Mouse (Mus musculus) MEL (cell line): Measurements from ENCODE around the gene Cntn3. TPM values are rescaled to one million over a fixed set of nuclear protein-coding genes. Genes with fewer than 3 reads are reported as not detected.

Experiments used
- DNase-seq: peaks from one replicate; pipeline ENCODE4 v3.0.0; 2011; ENCODE audit warnings: low read depth, low spot score
- H3K27ac ChIP-seq: 2 replicates; pipeline ENCODE4 v1.5.1; 2012; ENCODE audit warnings: low read depth, mild to moderate bottlenecking, control low read depth, low read length, moderate library complexity; ENCODE audit not compliant: control insufficient read depth
- H3K27me3 ChIP-seq, 2 experiments: fragments of 150-350 bp in 1 of 2; sonication (generic) in 1 of 2; 2 replicates each; pipeline ENCODE4 v1.6.1; 2012; ENCODE audit warnings: low read length in 2 of 2, mild to moderate bottlenecking in 2 of 2, improper control_type of control experiment in 1 of 2, moderate library complexity in 1 of 2; ENCODE audit not compliant: insufficient read depth in 2 of 2, control insufficient read depth in 1 of 2
- H3K36me3 ChIP-seq, 2 experiments: 2 replicates each; pipeline ENCODE4 v1.6.1; 2012 to 2014; ENCODE audit warnings: low read length in 2 of 2, improper control_type of control experiment in 1 of 2, inconsistent platforms in 1 of 2, mild to moderate bottlenecking in 1 of 2; ENCODE audit not compliant: insufficient read depth in 2 of 2, control insufficient read depth in 1 of 2
- H3K4me1 ChIP-seq, 2 experiments: fragments of 150-350 bp in 1 of 2; sonication (generic) in 1 of 2; 2 replicates each; pipeline ENCODE4 v1.6.1; 2012; ENCODE audit warnings: low read length in 2 of 2, improper control_type of control experiment in 1 of 2, mild to moderate bottlenecking in 1 of 2; ENCODE audit not compliant: insufficient read depth in 2 of 2, control insufficient read depth in 1 of 2
- H3K4me3 ChIP-seq, 2 experiments: fragments of 150-350 bp in 1 of 2; sonication (generic) in 1 of 2; 2 replicates each; pipeline ENCODE4 v1.5.1; 2012; ENCODE audit warnings: low read depth in 2 of 2, low read length in 2 of 2, mild to moderate bottlenecking in 2 of 2, moderate library complexity in 2 of 2, control low read depth in 1 of 2, improper control_type of control experiment in 1 of 2; ENCODE audit not compliant: control insufficient read depth in 1 of 2, insufficient read depth in 1 of 2
- H3K79me2 ChIP-seq: 2 replicates; pipeline ENCODE4 v1.6.1; 2012; ENCODE audit warnings: mild to moderate bottlenecking, low read length, moderate library complexity; ENCODE audit not compliant: control insufficient read depth, poor library complexity, insufficient read depth
- H3K9ac ChIP-seq: 2 replicates; pipeline ENCODE4 v1.6.1; 2012; ENCODE audit warnings: low read depth, mild to moderate bottlenecking, control low read depth, low read length, moderate library complexity; ENCODE audit not compliant: control insufficient read depth, poor library complexity, severe bottlenecking
- H3K9me3 ChIP-seq: fragments of 150-350 bp; sonication (generic); replicated peaks from 2 replicates; pipeline ENCODE4 v1.6.1; 2012; ENCODE audit warnings: mild to moderate bottlenecking, low read length, improper control_type of control experiment, moderate library complexity; ENCODE audit not compliant: insufficient read depth
- CHD1 ChIP-seq: IDR thresholded peaks from 2 replicates; pipeline ENCODE4 v1.6.1; 2012; ENCODE audit warnings: low read depth, mild to moderate bottlenecking, inconsistent platforms, low read length, improper control_type of control experiment
- CHD2 ChIP-seq: IDR thresholded peaks from 2 replicates; pipeline ENCODE4 v1.6.1; 2011; ENCODE audit warnings: low read length, improper control_type of control experiment
- CTCF ChIP-seq, 3 experiments: IDR thresholded peaks in 2 of 3; conservative IDR thresholded peaks in 1 of 3; 2 replicates each; pipeline ENCODE4 v1.5.1; 2011 to 2012; ENCODE audit warnings: low read length in 3 of 3, low read depth in 2 of 3, mild to moderate bottlenecking in 2 of 3, improper control_type of control experiment in 1 of 3, inconsistent platforms in 1 of 3, mixed read lengths in 1 of 3, moderate library complexity in 1 of 3; ENCODE audit not compliant: control insufficient read depth in 1 of 3, insufficient read depth in 1 of 3, poor library complexity in 1 of 3, severe bottlenecking in 1 of 3
- E2F4 ChIP-seq: IDR thresholded peaks from 2 replicates; pipeline ENCODE4 v1.6.1; 2011; ENCODE audit warnings: low read depth, low read length, improper control_type of control experiment, borderline replicate concordance
- ETS1 ChIP-seq: IDR thresholded peaks from 2 replicates; pipeline ENCODE4 v1.6.1; 2012; ENCODE audit warnings: low read depth, mild to moderate bottlenecking, inconsistent platforms, low read length, improper control_type of control experiment, moderate library complexity
- GABPA ChIP-seq: IDR thresholded peaks from 2 replicates; pipeline ENCODE4 v1.6.1; 2012; ENCODE audit warnings: low read depth, mild to moderate bottlenecking, inconsistent platforms, low read length, improper control_type of control experiment, moderate library complexity
- GATA1 ChIP-seq: IDR thresholded peaks from 2 replicates; pipeline ENCODE4 v1.6.1; 2011; ENCODE audit warnings: low read depth, low read length, improper control_type of control experiment
- HCFC1 ChIP-seq: IDR thresholded peaks from 2 replicates; pipeline ENCODE4 v1.6.1; 2012; ENCODE audit warnings: low read depth, mild to moderate bottlenecking, inconsistent platforms, low read length, improper control_type of control experiment, moderate library complexity
- JUND ChIP-seq: IDR thresholded peaks from 2 replicates; pipeline ENCODE4 v1.6.1; 2011; ENCODE audit warnings: low read depth, mild to moderate bottlenecking, improper control_type of control experiment, low read length
- MAFK ChIP-seq: IDR thresholded peaks from 2 replicates; pipeline ENCODE4 v1.6.1; 2011; ENCODE audit warnings: low read depth, mild to moderate bottlenecking, low read length, improper control_type of control experiment, borderline replicate concordance
- MXI1 ChIP-seq: IDR thresholded peaks from 2 replicates; pipeline ENCODE4 v1.6.1; 2011; ENCODE audit warnings: mild to moderate bottlenecking, low read depth, low read length, improper control_type of control experiment
- MYB ChIP-seq: IDR thresholded peaks from 2 replicates; pipeline ENCODE4 v1.6.1; 2011; ENCODE audit warnings: mild to moderate bottlenecking, low read depth, low read length, improper control_type of control experiment
- MYC ChIP-seq: IDR thresholded peaks from 2 replicates; pipeline ENCODE4 v1.6.1; 2011; ENCODE audit warnings: low read depth, mild to moderate bottlenecking, low read length, improper control_type of control experiment, moderate library complexity
- NELFE ChIP-seq: IDR thresholded peaks from 2 replicates; pipeline ENCODE4 v1.6.1; 2011; ENCODE audit warnings: low read depth, low read length, improper control_type of control experiment
- NRF1 ChIP-seq: IDR thresholded peaks from 2 replicates; pipeline ENCODE4 v1.6.1; 2014; ENCODE audit warnings: low read depth, mild to moderate bottlenecking, inconsistent platforms, low read length, improper control_type of control experiment, moderate library complexity; ENCODE audit not compliant: poor library complexity, insufficient read depth, severe bottlenecking
- POLR2A ChIP-seq, 2 experiments: IDR thresholded peaks; 2 replicates each; pipeline ENCODE4 v1.6.1; 2011 to 2012; ENCODE audit warnings: low read length in 2 of 2, mild to moderate bottlenecking in 2 of 2, control low read depth in 1 of 2, improper control_type of control experiment in 1 of 2, low read depth in 1 of 2, moderate library complexity in 1 of 2; ENCODE audit not compliant: control insufficient read depth in 1 of 2, insufficient read depth in 1 of 2, poor library complexity in 1 of 2
- POLR2AphosphoS2 ChIP-seq: IDR thresholded peaks from 2 replicates; pipeline ENCODE4 v1.6.1; 2011; ENCODE audit warnings: low read length, improper control_type of control experiment
- POLR2AphosphoS5 ChIP-seq: IDR thresholded peaks from 2 replicates; pipeline ENCODE4 v1.6.1; 2012; ENCODE audit warnings: low read depth, borderline replicate concordance, mild to moderate bottlenecking, inconsistent platforms, low read length, moderate library complexity, mixed read lengths
- RAD21 ChIP-seq: IDR thresholded peaks from 2 replicates; pipeline ENCODE4 v1.6.1; 2011; ENCODE audit warnings: mild to moderate bottlenecking, low read depth, low read length, improper control_type of control experiment
- SIN3A ChIP-seq: IDR thresholded peaks from 2 replicates; pipeline ENCODE4 v1.6.1; 2012; ENCODE audit warnings: low read length, improper control_type of control experiment, inconsistent platforms
- SMC3 ChIP-seq: IDR thresholded peaks from 2 replicates; pipeline ENCODE4 v1.6.1; 2011; ENCODE audit warnings: low read depth, low read length, improper control_type of control experiment
- TBP ChIP-seq: IDR thresholded peaks from 2 replicates; pipeline ENCODE4 v1.8.0; 2011; ENCODE audit warnings: low read depth, low read length, improper control_type of control experiment
- TCF12 ChIP-seq: IDR thresholded peaks from 2 replicates; pipeline ENCODE4 v1.6.1; 2014; ENCODE audit warnings: low read depth, mild to moderate bottlenecking, inconsistent platforms, low read length, improper control_type of control experiment, moderate library complexity
- USF1 ChIP-seq: IDR thresholded peaks from 2 replicates; pipeline ENCODE4 v1.6.1; 2014; ENCODE audit warnings: low read depth, mild to moderate bottlenecking, inconsistent platforms, low read length, improper control_type of control experiment, moderate library complexity
- USF2 ChIP-seq, 2 experiments: IDR thresholded peaks; 2 replicates each; pipeline ENCODE4 v1.6.1; 2011 to 2012; ENCODE audit warnings: improper control_type of control experiment in 2 of 2, low read length in 2 of 2, borderline replicate concordance in 1 of 2, inconsistent platforms in 1 of 2, low read depth in 1 of 2, mild to moderate bottlenecking in 1 of 2; ENCODE audit not compliant: insufficient read depth in 1 of 2
- ZC3H11A ChIP-seq: IDR thresholded peaks from 2 replicates; pipeline ENCODE4 v1.6.1; 2012; ENCODE audit warnings: low read depth, mild to moderate bottlenecking, inconsistent platforms, low read length, improper control_type of control experiment
- ZKSCAN1 ChIP-seq: IDR thresholded peaks from 2 replicates; pipeline ENCODE4 v1.6.1; 2012; ENCODE audit warnings: low read depth, mild to moderate bottlenecking, inconsistent platforms, low read length, improper control_type of control experiment, moderate library complexity
- ZNF384 ChIP-seq: IDR thresholded peaks from 2 replicates; pipeline ENCODE4 v1.6.1; 2012; ENCODE audit warnings: low read depth, mild to moderate bottlenecking, inconsistent platforms, low read length, improper control_type of control experiment
- polyA plus RNA-seq, 2 experiments: library from polyadenylated mRNA; stranded (reverse) in 1 of 2; unstranded in 1 of 2; fragments of >175 nt in 1 of 2; fragments of >200 nt in 1 of 2; gene quantifications; 2 replicates each; pipeline versions ENCODE4 v1.2.1 to v1.2.4; 2012; ENCODE audit warnings: low replicate concordance in 2 of 2, low read depth in 1 of 2; ENCODE audit not compliant: insufficient read length in 2 of 2, insufficient read depth in 1 of 2, missing spikeins in 1 of 2
- total RNA-seq: library from RNA; depleted of rRNA; stranded (reverse); fragments of 300-350 nt; gene quantifications from 2 replicates; pipeline ENCODE4 v1.2.3, GENCODE M21; 2012

Gene Cntn3
- total and polyA plus RNA-seq, 3 experiments, result 0.85 to 1.1 TPM; not detected in 1

DNA sequence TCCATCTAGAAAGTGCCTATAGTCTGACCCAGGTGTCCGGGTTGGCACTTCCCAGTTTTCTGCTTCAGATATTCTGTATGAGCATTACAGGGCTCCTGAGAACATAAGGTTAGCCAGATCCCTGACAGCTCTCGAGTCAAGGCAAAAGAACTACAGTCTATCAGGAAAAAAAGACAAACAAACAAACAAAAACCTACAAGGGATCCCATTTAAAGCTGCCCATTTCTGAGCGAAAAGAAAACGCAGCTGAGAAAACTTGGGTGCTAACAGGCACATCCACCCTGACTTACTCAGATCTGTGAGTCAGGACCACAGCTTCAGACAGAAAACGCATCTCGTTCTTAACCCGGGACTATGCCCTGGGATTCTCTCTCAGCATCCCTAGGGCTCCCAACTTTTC, 9.5 kb downstream of the Cntn3 start:
- TF ChIP-seq SIN3A (no peak), USF2 (IDR thresholded peaks at IDR 0.05; ENCODE audit: borderline replicate concordance in 1 of 2, insufficient read depth in 1 of 2, low read depth in 1 of 2, low read length in 2 of 2) (no peak), RAD21 (no peak), HCFC1 (no peak), MXI1 (no peak; the same call in 1 of the 2 replicates), E2F4 (no peak), POLR2A (IDR thresholded peaks at IDR 0.05; ENCODE audit: control insufficient read depth in 1 of 2, insufficient read depth in 1 of 2, low read depth in 1 of 2, low read length in 2 of 2, poor library complexity in 1 of 2) (no peak), ZKSCAN1 (no peak), GATA1 (no peak), USF1 (no peak), NELFE (no peak), CHD2 (no peak), GABPA (no peak), POLR2AphosphoS2 (no peak), CTCF (IDR thresholded peaks at IDR 0.05 in 2 of 3, conservative IDR thresholded peaks at IDR 0.05 in 1 of 3; ENCODE audit: control insufficient read depth in 1 of 3, insufficient read depth in 1 of 3, low read depth in 2 of 3, low read length in 3 of 3, poor library complexity in 1 of 3, severe bottlenecking in 1 of 3) (no peak), TBP (no peak), NRF1 (no peak), POLR2AphosphoS5 (no peak), CHD1 (no peak)
- H3K9ac ChIP-seq, result peak overlapping the region; percentile 66
- no peak overlapping the region for H3K27ac ChIP-seq
- peaks cover 17 to 27% of the 10 kb centered on the region in 2 experiments for H3K4me1 ChIP-seq
- no peaks in the 10 kb centered on the region for H3K9me3 ChIP-seq
- DNase-seq, result peak; percentile 37
- H3K79me2 ChIP-seq, result peaks cover 1% of the 10 kb centered on the region; the same call in 1 of the 2 replicates
- H3K4me3 ChIP-seq, result peak overlapping the region; percentile 71 to 77
- H3K27me3 ChIP-seq, result no peaks in the 10 kb centered on the region
- H3K36me3 ChIP-seq, result peaks cover 0 to 43% of the 10 kb centered on the region in 2 experiments; a peak in 2 of 4 replicates

- no peak overlapping the region for H3K9ac ChIP-seq
- H3K4me1 ChIP-seq, result peaks cover 21 to 27% of the 10 kb centered on the region in 2 experiments
Measured at GRCm38 (mm10) chr6:102557521-102557920, 15.4 kb downstream of the Cntn3 start.

More at GRCm38 (mm10) chr6:102557521-102557920, 15.4 kb downstream of the Cntn3 start:
- TF ChIP-seq CHD1 (no peak), POLR2A (IDR thresholded peaks at IDR 0.05; ENCODE audit: control insufficient read depth in 1 of 2, insufficient read depth in 1 of 2, low read depth in 1 of 2, low read length in 2 of 2, poor library complexity in 1 of 2) (no peak), ZKSCAN1 (no peak), SMC3 (no peak), JUND (no peak), ZNF384 (no peak), E2F4 (no peak), MYC (no peak), CTCF (IDR thresholded peaks at IDR 0.05 in 2 of 3, conservative IDR thresholded peaks at IDR 0.05 in 1 of 3; ENCODE audit: control insufficient read depth in 1 of 3, insufficient read depth in 1 of 3, low read depth in 2 of 3, low read length in 3 of 3, poor library complexity in 1 of 3, severe bottlenecking in 1 of 3) (no peak), POLR2AphosphoS2 (no peak), CHD2 (no peak), ETS1 (no peak), MAFK (no peak), TCF12 (no peak), MYB (no peak), USF2 (IDR thresholded peaks at IDR 0.05; ENCODE audit: borderline replicate concordance in 1 of 2, insufficient read depth in 1 of 2, low read depth in 1 of 2, low read length in 2 of 2) (no peak), ZC3H11A (no peak)
- TF ChIP-seq, all 39 proteins: peak for 0
- Histone ChIP-seq H3K27me3 (no peaks in the 10 kb centered on the region), H3K4me3 (no peak overlapping the region), H3K9me3 (no peaks in the 10 kb centered on the region), H3K79me2 (no peaks in the 10 kb centered on the region), H3K27ac (no peak overlapping the region), H3K36me3 (peaks cover 0 to 44% of the 10 kb centered on the region in 2 experiments; a peak in 2 of 4 replicates)
- DNase-seq, result no peak
